Mouse (Mus musculus): ENCODE measurements around the gene Mettl2. TPM values are rescaled to one million over a fixed set of nuclear protein-coding genes. Genes with fewer than 3 reads are reported as not detected.
"Not testable (repeated sequence)": the region's sequence is repeated elsewhere in the genome, so short reads cannot be mapped to it uniquely, and the experiment has no call there.

Mettl2 gene
- polyA plus RNA-seq (2015; fragmentation: Nextera tagmentation; extraction: Ambion mirVana), result 35.5 and 44.0 TPM in 2 replicates

- Histone ChIP-seq H3K4me1 (peaks cover 18% of the 10 kb centered on the region), H3K27me3 (no peaks in the 10 kb centered on the region), H3K4me2 (peak within 1 kb of the TSS; percentile 72), H3K27ac (peak within 1 kb of the TSS; percentile 72), H3K36me3 (peaks cover 15% of the 10 kb centered on the region; the same call in 1 of the 2 replicates), H3K9ac (peak within 1 kb of the TSS; percentile 56), H3K4me3 (peak within 1 kb of the TSS; percentile 98), H3K9me3 (no peaks in the 10 kb centered on the region)
- peak; percentile 92 for ATAC-seq (ENCODE audit: borderline replicate concordance, extremely low read depth, low FRiP score, low TSS enrichment)
- WGBS, result 1% methylated on average over 38 of the region's 38 CpGs
These were observed at the start of gene Mettl2 for GRCm38 (mm10) chr11:105125735-105126519. Gene Mettl2, plus strand, starts transcription at chr11:105126425.

- ATAC-seq (ENCODE audit: borderline replicate concordance, extremely low read depth, low FRiP score, low TSS enrichment); H3K4me3 ChIP-seq; H3K27me3 ChIP-seq; H3K4me1 ChIP-seq; H3K36me3 ChIP-seq; H3K9ac ChIP-seq; H3K27ac ChIP-seq; H3K9me3 ChIP-seq: not testable (repeated sequence)
- H3K4me2 ChIP-seq, result peak overlapping the region; percentile 20
- WGBS, result 73% methylated on average over 22 of the region's 22 CpGs
These were observed 13.8 kb upstream of the Mettl2 start for GRCm38 (mm10) chr11:105112448-105112847.

GRCm38 (mm10) chr11:105117814-105118213 is 8.4 kb upstream of the Mettl2 start:
- Histone ChIP-seq H3K9me3 (no peaks in the 10 kb centered on the region), H3K9ac (no peak overlapping the region), H3K27ac (no peak overlapping the region), H3K36me3 (no peaks in the 10 kb centered on the region), H3K4me2 (no peak overlapping the region), H3K4me1 (no peaks in the 10 kb centered on the region), H3K27me3 (no peaks in the 10 kb centered on the region), H3K4me3 (no peak overlapping the region)
- 71% methylated on average over 7 of the region's 7 CpGs for WGBS
- no peak for ATAC-seq (ENCODE audit: borderline replicate concordance, extremely low read depth, low FRiP score, low TSS enrichment)

DNA sequence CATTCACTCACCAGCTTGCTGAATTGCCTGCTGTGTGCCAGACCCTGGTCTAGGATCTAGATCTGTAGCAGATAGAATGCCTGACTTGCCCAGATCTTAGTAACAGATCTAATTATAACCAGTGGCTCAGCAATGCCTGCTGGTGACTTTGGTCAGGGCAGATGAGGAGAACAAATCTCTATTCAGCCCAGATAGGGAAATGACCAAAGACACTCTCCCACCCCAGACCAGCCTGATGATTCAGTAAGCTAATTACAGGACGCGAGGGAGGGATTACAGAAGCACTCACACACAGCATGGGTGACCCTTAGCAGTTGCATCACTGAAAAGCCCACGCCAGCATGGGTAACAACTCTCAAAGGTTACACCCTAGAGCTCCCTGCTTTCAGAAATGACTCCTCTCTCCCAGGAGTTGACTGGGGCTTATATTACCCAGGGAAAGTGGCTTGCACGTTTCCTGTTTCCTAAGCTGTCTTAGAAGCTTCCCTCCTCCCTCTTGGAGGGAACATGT is 5.6 kb upstream of the Mettl2 start:
- H3K4me3 ChIP-seq, result no peak overlapping the region
- 34% methylated on average over 4 of the region's 4 CpGs for WGBS
- ATAC-seq (ENCODE audit: borderline replicate concordance, extremely low read depth, low FRiP score, low TSS enrichment), result no peak

DNA sequence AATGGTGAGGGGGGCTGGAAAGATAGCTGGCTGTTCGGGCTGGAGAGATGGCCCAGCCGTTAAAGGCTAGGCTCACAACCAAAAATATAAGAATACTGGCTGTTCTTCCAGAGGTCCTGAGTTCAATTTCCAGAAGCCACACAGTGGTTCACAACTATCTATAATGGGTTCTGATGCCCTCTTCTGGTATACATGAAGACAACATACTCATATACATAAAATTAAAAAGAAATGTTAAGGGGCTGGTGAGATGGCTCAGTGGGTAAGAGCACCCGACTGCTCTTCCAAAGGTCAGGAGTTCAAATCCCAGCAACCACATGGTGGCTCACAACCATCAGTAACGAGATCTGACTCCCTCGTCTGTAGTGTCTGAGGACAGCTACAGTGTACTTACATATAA is 4.4 kb upstream of the Mettl2 start:
- H3K9ac ChIP-seq; ATAC-seq (ENCODE audit: borderline replicate concordance, extremely low read depth, low FRiP score, low TSS enrichment); H3K4me2 ChIP-seq; H3K9me3 ChIP-seq; H3K4me1 ChIP-seq; H3K4me3 ChIP-seq; H3K27ac ChIP-seq; H3K27me3 ChIP-seq; H3K36me3 ChIP-seq: not testable (repeated sequence)
- WGBS, result 60% methylated on average over 5 of the region's 5 CpGs

More for the DNA sequence above, 5.6 kb upstream of the Mettl2 start:
- H3K9me3 ChIP-seq, result no peaks in the 10 kb centered on the region
- 0 out of 2 replicates have a peak, but pooled peaks cover 2% of the 10 kb centered on the region for H3K4me1 ChIP-seq
- no peak overlapping the region for H3K27ac ChIP-seq
- H3K36me3 ChIP-seq, result no peaks in the 10 kb centered on the region
- H3K4me2 ChIP-seq, result no peak overlapping the region
- H3K27me3 ChIP-seq, result no peaks in the 10 kb centered on the region
- no peak overlapping the region for H3K9ac ChIP-seq

GRCm38 (mm10) chr11:105123986-105124385 is 2.2 kb upstream of the Mettl2 start:
- no peaks in the 10 kb centered on the region for H3K27me3 ChIP-seq
- no peak overlapping the region for H3K27ac ChIP-seq
- no peak overlapping the region for H3K9ac ChIP-seq
- 5% methylated on average over 9 of the region's 9 CpGs for WGBS
- H3K36me3 ChIP-seq, result peaks cover under 1% of the 10 kb centered on the region; the same call in 1 of the 2 replicates
- no peak overlapping the region for H3K4me2 ChIP-seq
- no peak overlapping the region for H3K4me3 ChIP-seq
- H3K9me3 ChIP-seq, result no peaks in the 10 kb centered on the region
- H3K4me1 ChIP-seq, result peaks cover 18% of the 10 kb centered on the region
- ATAC-seq (ENCODE audit: borderline replicate concordance, extremely low read depth, low FRiP score, low TSS enrichment), result 0 out of 2 replicates have a peak, but pooled peaks have one; percentile 34

- Histone ChIP-seq H3K36me3 (peaks cover 20% of the 10 kb centered on the region), H3K9me3 (no peaks in the 10 kb centered on the region), H3K4me2 (peak overlapping the region; percentile 72), H3K9ac (peak overlapping the region; percentile 56), H3K27ac (no peak overlapping the region), H3K27me3 (no peaks in the 10 kb centered on the region), H3K4me3 (peak overlapping the region; percentile 98), H3K4me1 (peaks cover 18% of the 10 kb centered on the region)
- ATAC-seq (ENCODE audit: borderline replicate concordance, extremely low read depth, low FRiP score, low TSS enrichment), result peak; percentile 32; the same call in 1 of the 2 replicates
- WGBS, result under 1% methylated on average over 49 of the region's 49 CpGs
These were observed 350 bp downstream of the Mettl2 start for GRCm38 (mm10) chr11:105126520-105127029.

- H3K9me3 ChIP-seq, result no peaks in the 10 kb centered on the region
- ATAC-seq (ENCODE audit: borderline replicate concordance, extremely low read depth, low FRiP score, low TSS enrichment), result no peak
- no peak overlapping the region for H3K4me3 ChIP-seq
- no peaks in the 10 kb centered on the region for H3K4me1 ChIP-seq
- no peak overlapping the region for H3K9ac ChIP-seq
- no peaks in the 10 kb centered on the region for H3K27me3 ChIP-seq
- WGBS, result 83% methylated on average over 7 of the region's 7 CpGs
- no peak overlapping the region for H3K27ac ChIP-seq
- H3K36me3 ChIP-seq, result peaks cover 92% of the 10 kb centered on the region
- H3K4me2 ChIP-seq, result no peak overlapping the region
These were observed 9.5 kb downstream of the Mettl2 start for GRCm38 (mm10) chr11:105135692-105136091.

GRCm38 (mm10) chr11:105137255-105137654 is 11.0 kb downstream of the Mettl2 start:
- ATAC-seq (ENCODE audit: borderline replicate concordance, extremely low read depth, low FRiP score, low TSS enrichment); H3K4me3 ChIP-seq; H3K9ac ChIP-seq; H3K9me3 ChIP-seq; H3K4me2 ChIP-seq; H3K27ac ChIP-seq; H3K27me3 ChIP-seq; H3K4me1 ChIP-seq: not testable (repeated sequence)
- peaks cover 77% of the 10 kb centered on the region for H3K36me3 ChIP-seq
- WGBS, result 85% methylated on average over 2 of the region's 2 CpGs

DNA sequence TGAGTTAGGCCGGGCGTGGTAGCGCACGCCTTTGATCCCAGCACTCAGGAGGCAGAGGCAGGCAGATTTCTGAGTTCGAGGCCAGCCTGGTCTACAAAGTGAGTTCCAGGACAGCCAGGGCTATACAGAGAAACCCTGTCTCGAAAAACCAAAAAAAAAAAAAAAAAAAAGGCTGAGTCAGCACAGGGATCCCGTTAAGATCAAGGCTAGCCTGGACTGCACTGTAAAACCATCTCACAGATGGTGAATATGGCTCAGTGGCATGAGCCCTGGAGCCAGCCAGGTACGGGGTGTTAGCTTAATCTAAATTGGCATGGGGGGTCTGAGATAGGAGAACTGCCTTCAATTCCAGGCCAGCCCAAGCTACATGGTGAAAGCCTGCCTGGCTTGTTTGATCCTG is 14.3 kb downstream of the Mettl2 start:
- not testable (repeated sequence) for ATAC-seq (ENCODE audit: borderline replicate concordance, extremely low read depth, low FRiP score, low TSS enrichment); H3K4me1 ChIP-seq; H3K9ac ChIP-seq; H3K27me3 ChIP-seq; H3K9me3 ChIP-seq; H3K4me3 ChIP-seq; H3K27ac ChIP-seq; H3K4me2 ChIP-seq
- H3K36me3 ChIP-seq, result peaks cover 45% of the 10 kb centered on the region
- 95% methylated on average over 7 of the region's 8 CpGs for WGBS

DNA sequence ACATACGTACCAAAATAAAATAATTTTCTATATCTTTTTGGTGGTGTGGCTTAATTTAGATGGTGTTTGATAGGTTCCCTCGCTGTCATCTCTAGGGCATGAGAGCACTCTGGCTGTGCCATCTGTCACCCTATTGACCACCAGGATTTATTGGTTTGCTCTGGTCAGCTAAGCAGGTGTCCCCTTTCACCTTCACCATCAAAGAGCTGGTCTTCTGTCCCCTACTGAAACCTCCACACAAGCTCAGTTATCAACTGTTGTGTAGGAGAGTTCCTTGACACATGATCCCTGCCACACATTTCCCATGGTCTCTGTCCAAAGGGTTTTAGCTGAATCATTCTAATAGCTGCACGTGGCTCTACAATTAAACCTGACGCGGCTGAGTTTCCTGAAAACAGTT is 14.9 kb downstream of the Mettl2 start:
- Histone ChIP-seq H3K4me2 (no peak overlapping the region), H3K27me3 (no peaks in the 10 kb centered on the region), H3K9ac (no peak overlapping the region), H3K27ac (no peak overlapping the region), H3K36me3 (peaks cover 39% of the 10 kb centered on the region), H3K9me3 (no peaks in the 10 kb centered on the region), H3K4me1 (0 out of 2 replicates have a peak, but pooled peaks cover 3% of the 10 kb centered on the region), H3K4me3 (no peak overlapping the region)
- ATAC-seq (ENCODE audit: borderline replicate concordance, extremely low read depth, low FRiP score, low TSS enrichment), result no peak
- 90% methylated on average over 5 of the region's 5 CpGs for WGBS

DNA sequence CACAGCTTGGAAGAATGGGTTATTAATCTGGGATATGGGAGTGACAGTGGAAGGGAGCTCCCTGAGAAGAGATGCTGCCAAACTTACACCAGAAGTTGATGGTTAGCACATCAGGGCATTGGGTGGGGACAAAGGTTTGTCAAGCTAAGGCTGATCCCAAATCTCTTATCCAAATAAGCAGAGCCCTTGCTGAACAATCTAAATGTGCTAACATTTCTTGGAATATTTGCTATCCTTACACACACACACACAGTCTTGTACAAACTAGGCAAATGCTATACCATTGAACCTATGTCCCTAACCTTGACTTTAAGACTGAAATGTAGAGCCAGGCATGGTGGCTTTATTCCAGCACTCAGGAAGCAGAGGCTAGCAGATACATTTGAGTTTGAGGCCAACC is 17.3 kb downstream of the Mettl2 start:
- Histone ChIP-seq H3K9ac (no peak overlapping the region), H3K4me1 (0 out of 2 replicates have a peak, but pooled peaks cover 3% of the 10 kb centered on the region), H3K4me2 (no peak overlapping the region), H3K36me3 (peaks cover 16% of the 10 kb centered on the region), H3K27me3 (no peaks in the 10 kb centered on the region), H3K4me3 (no peak overlapping the region), H3K27ac (no peak overlapping the region), H3K9me3 (no peaks in the 10 kb centered on the region)
- no peak for ATAC-seq (ENCODE audit: borderline replicate concordance, extremely low read depth, low FRiP score, low TSS enrichment)
